Mouse (Mus musculus): Measurements from ENCODE around the gene Fnbp1l. TPM values are rescaled to one million over a fixed set of nuclear protein-coding genes. Genes with fewer than 3 reads are reported as not detected.

Gene Fnbp1l
- total RNA-seq, 2 experiments from 2014 or later: 3.4 to 6.0 TPM

GRCm38 (mm10) chr3:122535938-122536703 lies 83.4 kb downstream of the Fnbp1l start:
- intact Hi-C loops (cut with DNase I): no loop called here
- DNase-seq: no peak

GRCm38 (mm10) chr3:122528477-122528876 lies 91.0 kb downstream of the Fnbp1l start:
- intact Hi-C loops (cut with DNase I): no loop called here
- no peak for DNase-seq

- intact Hi-C loops (cut with DNase I): no loop called here
Measured at GRCm38 (mm10) chr3:122521294-122521693, 98.2 kb downstream of the Fnbp1l start.

GRCm38 (mm10) chr3:122520875-122521274 lies 98.6 kb downstream of the Fnbp1l start:
- no peak for DNase-seq
- intact Hi-C loops (cut with DNase I): no loop called here

More at GRCm38 (mm10) chr3:122521294-122521693, 98.2 kb downstream of the Fnbp1l start:
- DNase-seq: no peak

- DNase-seq: no peak
- intact Hi-C loops (cut with DNase I): no loop called here
Measured at GRCm38 (mm10) chr3:122520365-122520764, 99.2 kb downstream of the Fnbp1l start.

GRCm38 (mm10) chr3:122519082-122519481 lies 100.4 kb downstream of the Fnbp1l start:
- intact Hi-C loops (cut with DNase I): no loop called here
- no peak for DNase-seq

GRCm38 (mm10) chr3:122518231-122518736 lies 101.2 kb downstream of the Fnbp1l start:
- DNase-seq: no peak
- intact Hi-C loops (cut with DNase I): no loop called here

- intact Hi-C loops (cut with DNase I): no loop called here
- DNase-seq: no peak
Measured at GRCm38 (mm10) chr3:122517726-122518125, 101.8 kb downstream of the Fnbp1l start.

- no peak for DNase-seq
- intact Hi-C loops (cut with DNase I): no loop called here
Measured at GRCm38 (mm10) chr3:122516327-122516695, 103.2 kb downstream of the Fnbp1l start.

- intact Hi-C loops (cut with DNase I): no loop called here
- DNase-seq: no peak
Measured at GRCm38 (mm10) chr3:122515568-122516326, 103.8 kb downstream of the Fnbp1l start.

- intact Hi-C loops (cut with DNase I): no loop called here
- DNase-seq: no peak
Measured at GRCm38 (mm10) chr3:122512725-122513375, 106.7 kb downstream of the Fnbp1l start.

- no peak for DNase-seq
- intact Hi-C loops (cut with DNase I): no loop called here
Measured at GRCm38 (mm10) chr3:122511721-122512619, 107.5 kb downstream of the Fnbp1l start.

- DNase-seq: no peak
- intact Hi-C loops (cut with DNase I): no loop called here
Measured at GRCm38 (mm10) chr3:122510932-122511331, 108.6 kb downstream of the Fnbp1l start.

GRCm38 (mm10) chr3:122510240-122510750 lies 109.2 kb downstream of the Fnbp1l start:
- intact Hi-C loops (cut with DNase I): no loop called here
- no peak for DNase-seq

GRCm38 (mm10) chr3:122509534-122510239 lies 109.8 kb downstream of the Fnbp1l start:
- intact Hi-C loops (cut with DNase I): loop anchor here (5.0 kb wide), 1 partner anchor 128 kb away; no protein-coding TSS in a partner anchor
- DNase-seq: no peak

- intact Hi-C loops (cut with DNase I): loop anchor here (5.0 kb wide), 1 partner anchor 128 kb away; no protein-coding TSS in a partner anchor
- peak; percentile 40 to 47 for DNase-seq
Measured at GRCm38 (mm10) chr3:122509084-122509483, 110.4 kb downstream of the Fnbp1l start.

- intact Hi-C loops (cut with DNase I): loop anchor here (5.0 kb wide), 1 partner anchor 129 kb away; no protein-coding TSS in a partner anchor
Measured at GRCm38 (mm10) chr3:122507826-122508225, 111.7 kb downstream of the Fnbp1l start.

GRCm38 (mm10) chr3:122506343-122506916 lies 113.1 kb downstream of the Fnbp1l start:
- intact Hi-C loops (cut with DNase I): loop anchor here (5.0 kb wide), 1 partner anchor 131 kb away; no protein-coding TSS in a partner anchor
- no peak for DNase-seq

More at GRCm38 (mm10) chr3:122507826-122508225, 111.7 kb downstream of the Fnbp1l start:
- DNase-seq: no peak
